Mouse (Mus musculus) limb, embryonic 15.5 days (tissue): Measurements from ENCODE around the gene Fra10ac1. TPM values are rescaled to one million over a fixed set of nuclear protein-coding genes. Genes with fewer than 3 reads are reported as not detected.

Experiments used
- ATAC-seq: fragments of 200-750 bp; cut with Nextera tagmentation; 2 replicates; pipeline ENCODE4 v1.8.0; 2017; ENCODE audit warnings: low read depth, moderate TSS enrichment; ENCODE audit not compliant: insufficient number of reproducible peaks, low FRiP score, low TSS enrichment
- H3K27ac ChIP-seq: fragments of 300-500 bp; sonication (generic); 2 replicates; pipeline ENCODE4 v1.5.1; 2015; ENCODE audit warnings: moderate library complexity, mild to moderate bottlenecking, inconsistent platforms
- H3K27me3 ChIP-seq: fragments of 300-500 bp; sonication (generic); 2 replicates; pipeline ENCODE4 v1.6.1; 2015; ENCODE audit warnings: inconsistent platforms
- H3K36me3 ChIP-seq: fragments of 300-500 bp; sonication (generic); 2 replicates; pipeline ENCODE4 v1.6.1; 2015; ENCODE audit warnings: inconsistent platforms
- H3K4me1 ChIP-seq: fragments of 300-500 bp; sonication (generic); 2 replicates; pipeline ENCODE4 v1.6.1; 2015; ENCODE audit warnings: inconsistent platforms
- H3K4me2 ChIP-seq: fragments of 300-500 bp; sonication (generic); 2 replicates; pipeline ENCODE4 v1.6.1; 2015; ENCODE audit warnings: mild to moderate bottlenecking, inconsistent platforms
- H3K4me3 ChIP-seq: fragments of 300-500 bp; sonication (generic); 2 replicates; pipeline ENCODE4 v1.5.1; 2015; ENCODE audit warnings: mild to moderate bottlenecking, inconsistent platforms
- H3K9ac ChIP-seq: fragments of 300-500 bp; sonication (generic); 2 replicates; pipeline ENCODE4 v1.6.1; 2015; ENCODE audit warnings: inconsistent platforms
- H3K9me3 ChIP-seq: fragments of 300-500 bp; sonication (generic); 2 replicates; pipeline ENCODE4 v1.6.1; 2016; ENCODE audit warnings: inconsistent platforms
- WGBS: fragments of 180-500 bp; shearing (Covaris S2); methylation state at CpG from one replicate; pipeline ENCODE4 v1.1.7; 2015; 5-methylcytosine and 5-hydroxymethylcytosine counted together
- polyA plus RNA-seq: library from polyadenylated mRNA; unstranded; fragments of >200 nt; fragmentation: Nextera tagmentation; extraction: Ambion mirVana; gene quantifications from 2 replicates; pipeline ENCODE4 v1.2.1, GENCODE M21; 2015

Fra10ac1 gene
- polyA plus RNA-seq = 31.9 and 34.2 TPM in 2 replicates

DNA sequence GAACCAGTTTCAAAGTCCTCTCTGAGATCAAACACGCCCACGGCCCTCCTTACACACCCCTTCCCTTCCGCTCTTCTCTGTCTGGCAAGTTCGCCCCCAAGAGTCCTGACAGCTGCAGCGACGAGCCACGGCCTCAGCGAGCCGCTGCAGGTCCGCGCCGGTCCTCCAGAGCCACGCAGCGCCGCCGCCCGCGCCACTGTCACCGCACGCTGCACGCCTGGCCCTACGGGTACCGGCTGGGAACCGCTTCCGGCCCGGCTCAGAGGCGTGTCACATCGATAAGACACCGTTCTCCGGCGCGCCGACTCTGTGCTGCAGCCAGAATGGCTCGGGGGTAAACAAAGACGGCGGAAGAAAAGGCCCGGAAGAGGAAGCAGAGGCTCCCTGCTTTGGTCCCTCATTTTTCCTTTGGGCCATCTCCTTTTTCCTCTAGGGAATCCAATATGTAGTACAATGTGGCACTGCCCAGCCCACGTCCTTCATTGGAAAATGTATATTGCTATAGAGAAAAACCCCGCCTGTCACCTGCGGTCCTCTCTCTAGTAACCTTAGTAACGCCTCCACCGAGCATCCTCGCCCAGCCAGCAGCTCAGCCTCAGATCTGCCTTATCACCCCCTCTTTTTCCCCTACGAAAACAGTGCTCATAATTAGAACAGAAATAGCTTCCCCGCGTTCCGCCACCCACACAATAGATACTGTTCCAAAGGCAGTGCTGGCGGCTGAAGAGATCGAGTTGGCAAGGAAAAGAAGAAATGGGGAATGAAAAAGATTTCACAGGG, at the start of gene Fra10ac1:
Gene Fra10ac1 (minus strand): TSS at position 252 of the 780 bp plus-strand sequence.
- WGBS = under 1% methylated on average over 49 of the region's 49 CpGs
- H3K4me1 ChIP-seq = peaks cover 8% of the 10 kb centered on the region; the same call in 1 of the 2 replicates
- peak; percentile 93 for ATAC-seq
- H3K4me3 ChIP-seq = peak within 1 kb of the TSS; percentile 79
- H3K27me3 ChIP-seq = no peaks in the 10 kb centered on the region
- H3K9ac ChIP-seq = peak within 1 kb of the TSS; percentile 69
- no peaks in the 10 kb centered on the region for H3K9me3 ChIP-seq
- H3K36me3 ChIP-seq = peaks cover 5% of the 10 kb centered on the region; the same call in 1 of the 2 replicates
- peak within 1 kb of the TSS; percentile 70 for H3K4me2 ChIP-seq
- peak within 1 kb of the TSS; percentile 89 for H3K27ac ChIP-seq

DNA sequence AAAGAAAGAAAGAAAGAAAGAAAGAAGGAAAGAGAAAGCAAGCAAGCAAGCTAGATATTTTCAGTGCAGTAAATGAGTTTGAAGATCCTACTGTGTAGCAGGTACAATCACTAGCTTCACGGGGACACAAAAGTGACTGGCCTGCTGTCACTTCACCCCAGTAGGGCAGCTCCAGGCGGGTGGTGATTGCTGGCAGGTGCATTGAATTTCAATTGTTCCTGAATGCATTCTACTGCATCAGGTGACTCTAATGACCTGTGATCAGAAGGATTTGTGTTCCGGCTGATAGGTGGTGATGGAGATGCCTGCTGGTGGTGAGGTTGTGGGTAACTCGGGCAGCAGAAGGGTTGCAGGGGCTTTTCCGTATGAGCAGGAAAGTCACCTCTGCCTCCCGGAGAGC, 47.1 kb upstream of the Fra10ac1 start:
- Histone ChIP-seq H3K4me3 (no peak overlapping the region), H3K36me3 (no peaks in the 10 kb centered on the region), H3K9me3 (no peaks in the 10 kb centered on the region), H3K4me1 (no peaks in the 10 kb centered on the region), H3K27ac (no peak overlapping the region), H3K27me3 (no peaks in the 10 kb centered on the region), H3K9ac (no peak overlapping the region), H3K4me2 (no peak overlapping the region)
- no peak for ATAC-seq
- WGBS = 23% methylated on average over 6 of the region's 6 CpGs

DNA sequence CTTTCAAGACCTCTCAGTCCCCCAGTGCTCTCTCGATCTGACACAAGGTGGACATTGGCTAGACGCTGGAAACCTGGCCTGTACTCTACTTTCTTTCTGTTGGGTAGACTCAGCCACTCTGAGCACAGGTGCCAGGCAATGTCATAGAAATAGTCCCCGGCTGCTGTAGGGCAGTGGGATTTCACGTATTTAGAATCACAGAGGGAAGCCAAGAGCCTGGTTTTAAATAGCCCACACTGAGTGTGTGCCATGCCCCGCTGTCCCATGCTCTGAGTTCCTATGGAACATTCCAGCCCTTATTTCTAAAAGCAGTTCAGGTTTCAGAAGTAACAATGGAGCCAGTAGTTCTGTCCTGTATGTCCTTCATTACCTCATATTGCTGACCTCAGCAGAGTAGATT, 43.5 kb upstream of the Fra10ac1 start:
- H3K27ac ChIP-seq = no peak overlapping the region
- H3K27me3 ChIP-seq = peaks cover 5% of the 10 kb centered on the region; the same call in 1 of the 2 replicates
- WGBS = 54% methylated on average over 5 of the region's 5 CpGs
- H3K36me3 ChIP-seq = no peaks in the 10 kb centered on the region
- no peaks in the 10 kb centered on the region for H3K9me3 ChIP-seq
- peaks cover 7% of the 10 kb centered on the region; the same call in 1 of the 2 replicates for H3K4me1 ChIP-seq
- ATAC-seq = no peak
- H3K4me2 ChIP-seq = no peak overlapping the region
- no peak overlapping the region for H3K9ac ChIP-seq
- H3K4me3 ChIP-seq = no peak overlapping the region

DNA sequence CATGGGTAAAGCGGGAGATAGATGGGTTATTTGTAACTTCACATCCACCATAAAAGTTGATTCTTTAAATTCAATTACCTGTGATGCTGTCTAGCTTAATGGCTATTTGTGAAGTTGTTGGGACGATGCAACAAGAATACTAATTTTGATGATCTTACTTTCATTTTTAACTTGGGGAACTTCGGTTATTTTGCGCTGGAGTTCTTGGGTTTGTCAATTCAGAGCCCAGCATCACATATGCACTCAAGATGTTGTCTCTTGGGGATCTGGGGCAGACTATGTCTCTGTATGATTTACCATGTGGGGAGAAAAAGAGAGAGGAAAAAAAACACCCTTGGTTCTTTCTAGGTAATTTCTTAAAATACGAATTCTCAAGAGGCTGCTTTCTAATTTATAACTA, 41.8 kb upstream of the Fra10ac1 start:
- Histone ChIP-seq H3K4me1 (peaks cover 7% of the 10 kb centered on the region; the same call in 1 of the 2 replicates), H3K9ac (no peak overlapping the region), H3K9me3 (no peaks in the 10 kb centered on the region), H3K36me3 (no peaks in the 10 kb centered on the region), H3K4me3 (no peak overlapping the region), H3K4me2 (no peak overlapping the region), H3K27ac (no peak overlapping the region), H3K27me3 (peaks cover 5% of the 10 kb centered on the region; the same call in 1 of the 2 replicates)
- no peak for ATAC-seq
- 74% methylated on average over 5 of the region's 5 CpGs for WGBS

DNA sequence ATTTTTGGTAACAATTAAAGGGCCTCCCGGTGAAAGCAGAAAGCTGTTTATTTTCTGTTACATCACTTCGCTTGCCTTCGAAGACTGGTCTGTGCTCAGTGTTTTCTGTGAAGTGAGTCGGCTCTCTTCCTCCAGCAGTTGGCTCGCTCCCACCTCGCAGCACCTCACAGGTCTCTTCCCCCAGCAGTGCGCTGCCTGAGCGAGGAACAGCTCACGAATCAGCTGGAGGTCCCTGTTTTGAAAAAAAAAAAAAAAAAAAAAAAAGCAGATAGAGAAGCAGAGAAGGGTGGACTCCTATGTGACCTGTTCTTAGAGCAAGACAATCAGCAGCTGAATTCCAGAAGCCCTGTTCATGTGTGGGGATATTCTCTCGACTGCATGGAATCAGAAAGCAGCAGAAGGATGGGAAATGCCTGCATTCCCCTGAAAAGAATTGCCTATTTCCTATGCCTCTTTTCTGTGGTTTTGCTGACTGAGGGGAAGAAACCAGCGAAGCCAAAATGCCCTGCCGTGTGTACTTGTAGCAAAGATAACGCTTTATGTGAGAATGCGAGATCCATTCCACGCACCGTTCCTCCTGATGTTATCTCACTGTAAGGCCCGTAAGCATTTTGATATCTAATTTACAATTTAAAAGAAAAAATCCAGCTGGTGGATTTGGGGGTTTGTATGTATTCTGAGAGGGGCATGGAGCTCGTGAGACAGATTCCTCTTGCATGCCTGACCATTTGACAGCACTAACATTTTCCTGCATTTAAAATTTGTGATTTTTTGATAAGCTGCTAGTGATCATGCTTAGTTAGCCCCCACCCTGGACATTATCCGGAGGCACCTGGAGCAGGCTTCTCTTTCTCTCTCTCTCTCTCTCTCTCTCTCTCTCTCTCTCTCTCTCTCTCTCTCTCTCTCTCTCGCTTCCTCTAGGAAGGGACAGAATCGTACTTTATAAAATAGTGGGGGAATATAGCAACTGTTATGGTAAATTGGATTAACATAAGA, 40.8 kb upstream of the Fra10ac1 start, which contains the start of gene Lgi1:
Gene Lgi1 (plus strand): TSS at position 32 of the 996 bp plus-strand sequence.
- Histone ChIP-seq H3K4me1 (peaks cover 7% of the 10 kb centered on the region; the same call in 1 of the 2 replicates), H3K9me3 (no peaks in the 10 kb centered on the region), H3K27me3 (peaks cover 5% of the 10 kb centered on the region; the same call in 1 of the 2 replicates), H3K4me3 (0 out of 2 replicates have a peak within 1 kb of the TSS, but pooled peaks have one; percentile 1), H3K36me3 (no peaks in the 10 kb centered on the region), H3K27ac (no peak within 1 kb of the TSS), H3K9ac (no peak within 1 kb of the TSS), H3K4me2 (peak within 1 kb of the TSS; percentile 25)
- no peak for ATAC-seq
- 26% methylated on average over 21 of the region's 21 CpGs for WGBS

DNA sequence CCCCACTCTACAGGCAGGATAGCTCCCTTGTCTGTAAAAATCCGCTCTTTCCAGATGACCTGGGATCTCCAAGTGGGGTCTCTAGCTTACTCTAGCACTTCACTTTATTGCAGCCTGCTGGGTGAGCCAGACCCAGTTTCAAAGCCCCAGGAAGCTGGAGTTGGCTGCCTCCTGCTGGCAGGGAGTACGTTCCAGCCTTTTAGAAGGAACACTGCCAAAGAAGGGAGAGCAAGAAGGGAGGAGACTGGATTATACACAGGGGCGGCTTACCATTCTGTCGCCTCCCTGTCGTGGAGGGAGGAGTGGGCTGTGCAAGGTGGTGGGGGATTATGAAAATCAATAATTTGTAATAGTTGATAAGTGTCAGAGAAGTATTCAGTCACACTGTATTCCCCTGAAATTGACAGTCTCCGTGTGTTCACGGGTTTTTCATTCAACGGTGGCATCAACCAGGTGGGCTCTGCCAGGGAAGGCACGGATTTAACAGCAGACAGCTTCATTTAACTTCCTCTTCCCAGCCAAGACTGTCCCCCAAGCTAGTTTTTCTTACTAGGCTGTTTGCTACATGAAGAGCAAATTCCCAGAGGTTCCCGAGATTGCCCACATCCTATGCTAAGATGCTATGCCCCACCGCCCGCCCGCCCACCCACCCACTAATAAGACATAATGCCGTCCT, 40.0 kb upstream of the Fra10ac1 start:
- H3K36me3 ChIP-seq = no peaks in the 10 kb centered on the region
- no peaks in the 10 kb centered on the region for H3K9me3 ChIP-seq
- no peak for ATAC-seq
- peak overlapping the region; percentile 25 for H3K4me2 ChIP-seq
- H3K9ac ChIP-seq = no peak overlapping the region
- no peak overlapping the region for H3K27ac ChIP-seq
- H3K4me3 ChIP-seq = 0 out of 2 replicates have a peak overlapping the region, but pooled peaks have one; percentile 1
- 18% methylated on average over 14 of the region's 14 CpGs for WGBS
- H3K27me3 ChIP-seq = peaks cover 5% of the 10 kb centered on the region; the same call in 1 of the 2 replicates
- H3K4me1 ChIP-seq = peaks cover 12% of the 10 kb centered on the region

DNA sequence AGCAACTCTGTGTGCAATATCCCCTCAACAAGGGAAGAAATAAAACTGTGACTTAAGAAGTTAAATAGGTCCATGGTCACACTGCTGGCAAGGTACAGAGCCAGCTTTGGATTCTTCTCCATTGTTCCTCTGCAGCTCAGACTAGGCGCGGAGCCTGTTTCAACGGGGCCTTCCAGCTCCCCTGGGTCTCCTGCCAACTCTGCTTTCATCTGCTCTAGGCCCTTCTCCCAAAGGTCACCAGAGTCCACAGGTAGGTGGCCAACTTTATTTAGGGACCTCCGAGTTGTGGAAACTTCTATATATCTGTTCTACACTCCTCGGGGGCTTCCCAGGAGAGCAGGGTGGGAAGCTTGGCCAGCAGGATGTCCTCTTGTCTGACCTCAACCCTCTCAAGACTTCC, 37.4 kb upstream of the Fra10ac1 start:
- H3K36me3 ChIP-seq = no peaks in the 10 kb centered on the region

DNA sequence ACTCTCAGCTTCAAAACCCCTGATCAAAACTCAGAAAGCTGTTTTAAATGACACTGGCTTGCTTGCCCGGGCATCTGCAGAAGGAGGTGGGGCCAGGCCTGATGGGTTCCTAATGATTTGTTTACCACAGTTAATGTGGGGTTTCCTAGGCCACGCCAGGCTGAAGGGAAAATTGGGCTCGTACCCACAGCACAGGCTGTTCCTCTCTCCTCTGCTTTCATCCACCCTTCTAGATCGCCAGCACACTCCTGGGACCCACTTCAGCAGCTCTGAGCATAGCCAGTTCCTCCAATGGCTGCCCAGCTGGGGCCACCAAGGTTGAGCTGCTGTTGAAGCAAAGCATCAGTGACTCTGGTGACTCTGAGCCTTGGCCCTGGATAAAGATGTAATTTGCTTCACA, 36.4 kb upstream of the Fra10ac1 start:
- no peak overlapping the region for H3K4me3 ChIP-seq

More for the DNA sequence above, 37.4 kb upstream of the Fra10ac1 start:
- H3K9ac ChIP-seq = no peak overlapping the region
- peaks cover 5% of the 10 kb centered on the region; the same call in 1 of the 2 replicates for H3K27me3 ChIP-seq
- ATAC-seq = no peak
- no peak overlapping the region for H3K27ac ChIP-seq
- no peaks in the 10 kb centered on the region for H3K9me3 ChIP-seq
- H3K4me3 ChIP-seq = no peak overlapping the region
- 80% methylated on average over 5 of the region's 5 CpGs for WGBS
- H3K4me2 ChIP-seq = no peak overlapping the region
- H3K4me1 ChIP-seq = peaks cover 12% of the 10 kb centered on the region

DNA sequence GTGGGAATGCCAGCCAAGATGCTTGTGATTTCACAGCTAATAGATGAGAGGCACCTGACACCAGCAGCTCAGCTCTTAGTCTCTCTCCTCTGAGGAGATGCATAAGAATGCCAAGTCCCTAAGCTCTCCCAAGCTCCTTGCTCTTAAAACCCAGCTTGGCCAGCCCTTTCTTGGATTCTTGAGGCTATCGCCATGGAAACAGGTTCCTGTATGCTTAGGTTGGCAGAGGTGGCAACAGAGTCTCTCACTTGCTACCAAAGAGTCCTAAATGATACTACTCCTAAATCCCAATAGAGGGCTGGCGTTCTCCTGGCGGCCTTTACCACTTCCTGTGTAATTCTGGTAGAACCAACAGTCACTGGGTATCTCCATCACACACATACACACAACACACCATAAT, 35.5 kb upstream of the Fra10ac1 start:
- Histone ChIP-seq H3K9ac (no peak overlapping the region), H3K27ac (no peak overlapping the region; the same call in 1 of the 2 replicates), H3K4me1 (peaks cover 12% of the 10 kb centered on the region), H3K9me3 (no peaks in the 10 kb centered on the region), H3K27me3 (no peaks in the 10 kb centered on the region; the same call in 1 of the 2 replicates), H3K36me3 (no peaks in the 10 kb centered on the region), H3K4me2 (no peak overlapping the region), H3K4me3 (no peak overlapping the region)
- 80% methylated on average over 3 of the region's 3 CpGs for WGBS
- no peak for ATAC-seq

More for the DNA sequence above, 36.4 kb upstream of the Fra10ac1 start:
- Histone ChIP-seq H3K4me1 (peaks cover 12% of the 10 kb centered on the region), H3K9me3 (no peaks in the 10 kb centered on the region), H3K27ac (no peak overlapping the region), H3K9ac (no peak overlapping the region), H3K4me2 (no peak overlapping the region), H3K36me3 (no peaks in the 10 kb centered on the region), H3K27me3 (peaks cover 5% of the 10 kb centered on the region; the same call in 1 of the 2 replicates)
- no peak for ATAC-seq
- 26% methylated on average over 4 of the region's 4 CpGs for WGBS

DNA sequence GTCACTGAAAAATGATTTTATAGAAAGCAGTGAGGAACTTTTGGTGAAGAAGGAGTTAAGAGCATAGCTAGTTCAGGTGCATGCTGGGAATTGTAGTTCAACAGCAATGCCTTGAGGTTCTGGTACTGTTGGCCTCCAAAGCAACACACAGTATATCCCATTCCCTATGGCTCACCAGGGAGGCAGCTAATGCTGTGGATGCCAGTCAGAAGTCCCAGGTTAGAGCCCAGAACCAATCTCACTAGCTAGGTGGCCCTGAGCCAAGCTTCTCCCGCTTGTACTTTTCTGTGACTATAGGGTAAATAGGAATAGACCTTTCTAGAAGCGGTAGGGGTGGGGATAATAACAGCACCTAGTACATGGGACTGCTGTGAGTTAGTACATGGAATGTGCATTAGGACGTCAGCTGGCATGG, 34.7 kb upstream of the Fra10ac1 start:
- 65% methylated on average over 3 of the region's 3 CpGs for WGBS
- H3K27ac ChIP-seq = no peak overlapping the region

DNA sequence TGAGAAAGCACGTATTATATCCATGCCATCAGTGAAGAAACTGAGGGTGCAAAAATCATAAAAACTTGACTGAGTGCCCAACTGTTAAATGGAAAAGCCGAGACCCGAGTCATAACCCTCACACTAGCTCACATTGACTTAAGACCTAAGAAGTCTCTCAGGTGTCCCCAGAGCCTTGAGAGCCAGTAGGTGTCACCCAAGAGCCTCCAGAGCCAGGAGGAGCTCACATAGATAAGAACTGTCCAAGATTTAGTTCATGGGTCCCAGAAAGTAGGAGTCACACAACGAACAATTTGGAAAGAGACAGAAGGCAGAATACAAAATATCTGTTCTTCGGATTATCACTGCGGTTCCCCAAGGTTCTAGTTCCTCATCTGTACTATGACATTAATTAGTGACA, 29.8 kb upstream of the Fra10ac1 start:
- no peak overlapping the region for H3K4me3 ChIP-seq
- H3K27ac ChIP-seq = no peak overlapping the region
- no peaks in the 10 kb centered on the region for H3K4me1 ChIP-seq
- no peak overlapping the region for H3K9ac ChIP-seq
- ATAC-seq = no peak
- no peaks in the 10 kb centered on the region for H3K27me3 ChIP-seq
- H3K9me3 ChIP-seq = no peaks in the 10 kb centered on the region
- WGBS = 57% methylated on average over 6 of the region's 6 CpGs
- no peak overlapping the region for H3K4me2 ChIP-seq
- no peaks in the 10 kb centered on the region for H3K36me3 ChIP-seq

More for the DNA sequence above, 34.7 kb upstream of the Fra10ac1 start:
- Histone ChIP-seq H3K4me1 (peaks cover 6% of the 10 kb centered on the region), H3K9ac (no peak overlapping the region), H3K36me3 (no peaks in the 10 kb centered on the region), H3K27me3 (no peaks in the 10 kb centered on the region; the same call in 1 of the 2 replicates), H3K4me3 (no peak overlapping the region), H3K9me3 (no peaks in the 10 kb centered on the region), H3K4me2 (peak overlapping the region; percentile 28; the same call in 1 of the 2 replicates)
- ATAC-seq = no peak
